Comparison of ENCODE assay signal across 8 mouse cellular contexts in the genomic region with DNA sequence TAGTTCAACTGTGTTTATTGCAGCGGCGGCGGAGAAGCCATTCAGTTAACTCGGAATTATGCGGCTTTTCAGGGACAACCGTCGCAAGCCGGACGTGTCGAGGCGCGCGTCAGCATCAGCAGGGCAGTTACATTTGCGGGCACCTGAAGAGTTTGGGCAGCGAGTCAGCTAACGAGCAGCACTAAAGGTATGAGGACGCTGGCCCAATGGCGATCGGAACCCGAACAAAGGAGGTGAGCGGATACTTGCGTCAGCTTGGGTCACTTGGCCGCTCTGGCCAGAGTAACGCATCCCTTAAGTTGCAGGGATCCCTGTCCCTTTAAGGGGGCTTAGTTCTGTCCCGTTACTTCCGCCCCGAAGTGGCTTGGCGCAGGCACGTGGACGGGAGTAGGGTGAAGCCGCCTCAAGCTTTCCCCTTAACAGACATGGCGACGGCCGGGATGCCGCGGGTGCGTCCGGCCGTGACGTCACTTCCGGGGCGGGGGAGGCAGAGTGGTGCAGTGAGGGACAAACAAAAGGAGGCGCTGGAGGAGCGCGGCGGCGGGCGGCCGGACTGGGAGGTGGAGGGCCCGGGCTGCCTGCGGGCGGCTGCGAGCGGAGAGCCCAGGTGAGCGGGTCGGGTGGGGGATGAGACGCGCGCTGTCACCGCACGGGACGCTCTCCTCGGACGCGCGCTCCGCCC. TPM values are rescaled to one million over a fixed set of nuclear protein-coding genes. Genes with fewer than 3 reads are reported as not detected.
A peak's percentile ranks its signal among the peaks of the same experiment; 100 is the strongest.
DNase-seq lines count a peak whose midpoint lies in the region; ATAC-seq and TF ChIP-seq lines count a peak whose summit lies in the region.

A gene (plus strand): TSS at position 517 of the 682 bp plus-strand sequence.

- DNase-seq in MEL (ENCODE audit: low read depth, low spot score), result peak; percentile 99
- DNase-seq in cerebellum, adult 2 months, result peak; percentile 100
- DNase-seq in forelimb bud, embryonic 11.5 days (ENCODE audit: low read depth, low spot score), result peak; percentile 98
- peak; percentile 96 for DNase-seq in layer of hippocampus, adult 9-10 months (ENCODE audit: low spot score)
- peak; percentile 96 for DNase-seq in ovary, postnatal 10 days (ENCODE audit: low spot score)
- DNase-seq in thymus, postnatal 10 days (ENCODE audit: low spot score in 2 of 2), result peak; percentile 99 to 100

- H3K27me3 ChIP-seq in MEL (ENCODE audit: control insufficient read depth in 1 of 2, insufficient read depth in 2 of 2, low read length in 2 of 2), result no peaks in the 10 kb centered on the region
- H3K27me3 ChIP-seq in cerebellum, adult 2 months (ENCODE audit: control insufficient read depth, insufficient read depth, low read length), result no peaks in the 10 kb centered on the region
- H3K27me3 ChIP-seq in lung, embryonic 16.5 days (ENCODE audit: control insufficient read depth, insufficient read depth, low read depth, low read length), result no peaks in the 10 kb centered on the region

- peak within 1 kb of the TSS; percentile 93 for H3K9ac ChIP-seq in MEL (ENCODE audit: control insufficient read depth, low read depth, low read length, poor library complexity, severe bottlenecking)
- H3K9ac ChIP-seq in lung, embryonic 16.5 days (ENCODE audit: low read length), result peak within 1 kb of the TSS; percentile 86

- TF ChIP-seq POLR2A in MEL (IDR thresholded peaks at IDR 0.05; ENCODE audit: control insufficient read depth in 1 of 2, insufficient read depth in 1 of 2, low read depth in 1 of 2, low read length in 2 of 2, poor library complexity in 1 of 2), result peak; percentile 80
- TF ChIP-seq POLR2A in cerebellum, adult 2 months (IDR thresholded peaks at IDR 0.05; ENCODE audit: borderline replicate concordance, insufficient read depth, low read length), result peak; percentile 62; the same call in 1 of the 2 replicates

- no peaks in the 10 kb centered on the region for H3K9me3 ChIP-seq in MEL (replicated peaks; ENCODE audit: insufficient read depth, low read length)
- no peaks in the 10 kb centered on the region for H3K9me3 ChIP-seq in lung, embryonic 16.5 days (ENCODE audit: control insufficient read depth, low read length)

- no peak for TF ChIP-seq RAD21 in MEL (IDR thresholded peaks at IDR 0.05; ENCODE audit: low read depth, low read length)

- H3K36me3 ChIP-seq in MEL (ENCODE audit: control insufficient read depth in 1 of 2, insufficient read depth in 2 of 2, low read length in 2 of 2), result peaks cover 2 to 11% of the 10 kb centered on the region in 2 experiments; a peak in 3 of 4 replicates
- H3K36me3 ChIP-seq in lung, embryonic 16.5 days (ENCODE audit: control insufficient read depth, insufficient read depth, low read length), result peaks cover 13% of the 10 kb centered on the region; the same call in 1 of the 2 replicates

- peak within 1 kb of the TSS; percentile 90 for H3K4me2 ChIP-seq in lung, embryonic 16.5 days (ENCODE audit: low read depth, low read length)

- peak within 1 kb of the TSS; percentile 69 for H3K27ac ChIP-seq in MEL (ENCODE audit: control insufficient read depth, low read depth, low read length)
- H3K27ac ChIP-seq in cerebellum, adult 2 months (ENCODE audit: insufficient read depth, low read length), result peak within 1 kb of the TSS; percentile 72
- H3K27ac ChIP-seq in lung, embryonic 16.5 days (ENCODE audit: low read length), result peak within 1 kb of the TSS; percentile 83

- peak; percentile 83 to 90 for ATAC-seq in hematopoietic stem cell, adult 5-6 weeks (replicated peaks in 1 of 2; ENCODE audit: insufficient read depth in 1 of 2, low FRiP score in 2 of 2, low TSS enrichment in 1 of 2, low read depth in 1 of 2, poor library complexity in 2 of 2, severe bottlenecking in 2 of 2)
- ATAC-seq in lung, embryonic 16.5 days (ENCODE audit: low read depth), result peak; percentile 97

- peaks cover 17% of the 10 kb centered on the region for H3K79me2 ChIP-seq in MEL (ENCODE audit: control insufficient read depth, insufficient read depth, low read length, poor library complexity)

- TF ChIP-seq CTCF in MEL (IDR thresholded peaks at IDR 0.05 in 2 of 3, conservative IDR thresholded peaks at IDR 0.05 in 1 of 3; ENCODE audit: control insufficient read depth in 1 of 3, insufficient read depth in 1 of 3, low read depth in 2 of 3, low read length in 3 of 3, poor library complexity in 1 of 3, severe bottlenecking in 1 of 3), result peak in 2 of 3 experiments; percentile 16 to 39; a peak in 4 of 6 replicates
- peak; percentile 24; the same call in 1 of the 2 replicates for TF ChIP-seq CTCF in cerebellum, adult 2 months (IDR thresholded peaks at IDR 0.05; ENCODE audit: borderline replicate concordance, insufficient read depth, low read depth, low read length)

- peaks cover 9 to 20% of the 10 kb centered on the region in 2 experiments for H3K4me1 ChIP-seq in MEL (ENCODE audit: control insufficient read depth in 1 of 2, insufficient read depth in 2 of 2, low read length in 2 of 2)
- H3K4me1 ChIP-seq in cerebellum, adult 2 months (ENCODE audit: control insufficient read depth, insufficient read depth, low read length), result peaks cover 27% of the 10 kb centered on the region
- H3K4me1 ChIP-seq in lung, embryonic 16.5 days (replicated peaks; ENCODE audit: control insufficient read depth, insufficient read depth, low read length), result peaks cover 21% of the 10 kb centered on the region

- peak within 1 kb of the TSS; percentile 83 to 97 for H3K4me3 ChIP-seq in MEL (ENCODE audit: control insufficient read depth in 1 of 2, insufficient read depth in 1 of 2, low read depth in 2 of 2, low read length in 2 of 2)
- H3K4me3 ChIP-seq in cerebellum, adult 2 months (replicated peaks; ENCODE audit: insufficient read depth, low read depth, low read length), result peak within 1 kb of the TSS; percentile 74
- peak within 1 kb of the TSS; percentile 93 for H3K4me3 ChIP-seq in lung, embryonic 16.5 days (ENCODE audit: low read length)

- TF ChIP-seq EP300 in MEL (IDR thresholded peaks at IDR 0.05; ENCODE audit: low read depth in 1 of 2, low read length in 2 of 2), result no peak; a peak in 1 of 4 replicates

- WGBS in cerebellum, adult 2 months, result under 1% methylated on average over 59 of the region's 67 CpGs
- WGBS in lung, embryonic 16.5 days, result under 1% methylated on average over 53 of the region's 67 CpGs

TF ChIP-seq in MEL, 35 proteins besides CTCF, POLR2A, EP300 and RAD21:
- TF ChIP-seq POLR2AphosphoS2 (IDR thresholded peaks at IDR 0.05; ENCODE audit: low read length), result peak; percentile 68; the same call in 1 of the 2 replicates
- TF ChIP-seq ETS1 (IDR thresholded peaks at IDR 0.05; ENCODE audit: low read depth, low read length), result peak; percentile 61; the same call in 1 of the 2 replicates
- peak; percentile 97 for TF ChIP-seq MAX (IDR thresholded peaks at IDR 0.05; ENCODE audit: low read length)
- peak; percentile 100 for TF ChIP-seq SIN3A (IDR thresholded peaks at IDR 0.05; ENCODE audit: low read length)
- peak; percentile 87 for TF ChIP-seq KAT2A (conservative IDR thresholded peaks at IDR 0.05; ENCODE audit: low read depth, low read length)
- TF ChIP-seq MYC (IDR thresholded peaks at IDR 0.05; ENCODE audit: low read depth, low read length), result peak; percentile 94
- TF ChIP-seq CHD1 (IDR thresholded peaks at IDR 0.05; ENCODE audit: low read depth, low read length), result no peak
- TF ChIP-seq MYB (IDR thresholded peaks at IDR 0.05; ENCODE audit: low read depth, low read length), result 0 out of 2 replicates have a peak, but pooled peaks have one; percentile 44
- peak; percentile 88 for TF ChIP-seq MAZ (IDR thresholded peaks at IDR 0.05; ENCODE audit: low read depth, low read length)
- TF ChIP-seq CHD2 (IDR thresholded peaks at IDR 0.05; ENCODE audit: low read length), result no peak
- TF ChIP-seq ZMIZ1 (IDR thresholded peaks at IDR 0.05; ENCODE audit: low read depth, low read length), result no peak; the same call in none of the 2 replicates
- no peak for TF ChIP-seq RCOR1 (IDR thresholded peaks at IDR 0.05; ENCODE audit: low read depth, low read length)
- TF ChIP-seq GABPA (IDR thresholded peaks at IDR 0.05; ENCODE audit: low read depth, low read length), result 0 out of 2 replicates have a peak, but pooled peaks have one; percentile 45
- no peak for TF ChIP-seq UBTF (IDR thresholded peaks at IDR 0.05; ENCODE audit: borderline replicate concordance, insufficient read depth, low read depth, low read length)
- TF ChIP-seq TBP (IDR thresholded peaks at IDR 0.05; ENCODE audit: low read depth, low read length), result peak; percentile 51; the same call in 1 of the 2 replicates
- TF ChIP-seq ZNF384 (IDR thresholded peaks at IDR 0.05; ENCODE audit: low read depth, low read length), result no peak
- peak; percentile 71; the same call in 1 of the 2 replicates for TF ChIP-seq TCF12 (IDR thresholded peaks at IDR 0.05; ENCODE audit: low read depth, low read length)
- peak; percentile 98 for TF ChIP-seq ELF1 (IDR thresholded peaks at IDR 0.05; ENCODE audit: low read depth, low read length)
- peak; percentile 62 for TF ChIP-seq NRF1 (IDR thresholded peaks at IDR 0.05; ENCODE audit: insufficient read depth, low read depth, low read length, poor library complexity, severe bottlenecking)
- TF ChIP-seq BHLHE40 (IDR thresholded peaks at IDR 0.05; ENCODE audit: borderline replicate concordance, low read depth, low read length), result peak; percentile 45; the same call in 1 of the 2 replicates
- TF ChIP-seq USF1 (IDR thresholded peaks at IDR 0.05; ENCODE audit: low read depth, low read length), result peak; percentile 97
- peak; percentile 81 for TF ChIP-seq NELFE (IDR thresholded peaks at IDR 0.05; ENCODE audit: low read depth, low read length)
- no peak for TF ChIP-seq MAFK (IDR thresholded peaks at IDR 0.05; ENCODE audit: borderline replicate concordance, low read depth, low read length)
- peak in 1 of 2 experiments; percentile 71; a peak in 2 of 4 replicates for TF ChIP-seq USF2 (IDR thresholded peaks at IDR 0.05; ENCODE audit: borderline replicate concordance in 1 of 2, insufficient read depth in 1 of 2, low read depth in 1 of 2, low read length in 2 of 2)
- TF ChIP-seq MXI1 (IDR thresholded peaks at IDR 0.05; ENCODE audit: low read depth, low read length), result peak; percentile 95
- no peak for TF ChIP-seq ZC3H11A (IDR thresholded peaks at IDR 0.05; ENCODE audit: low read depth, low read length)
- TF ChIP-seq HCFC1 (IDR thresholded peaks at IDR 0.05; ENCODE audit: low read depth, low read length), result peak; percentile 96
TF ChIP-seq in MEL: peak in this region for 19.

RNA-seq across cellular contexts. Expression of the gene that starts here (rescaled TPM):
- 7.2 and 8.3 TPM in 2 replicates for total RNA-seq in MEL (2012; rRNA removed)
- 1 to 10 TPM in 1 of 2 experiments, not detected in 1; 6.9 TPM for polyA plus RNA-seq in MEL (2012; ENCODE audit: insufficient read depth in 1 of 2, insufficient read length in 2 of 2, low read depth in 1 of 2, low replicate concordance in 2 of 2, missing spikeins in 1 of 2)
- 54.8 and 58.0 TPM in 2 replicates for polyA plus RNA-seq in cerebellum, adult 2 months (2012; rRNA removed)
- 11.3 and 15.3 TPM in 2 replicates for total RNA-seq in hematopoietic stem cell, adult 5-6 weeks (2017)
- polyA plus RNA-seq in lung, embryonic 16.5 days (2015; fragmentation: Nextera tagmentation; extraction: Ambion mirVana), result 41.9 and 42.0 TPM in 2 replicates

Comparison
In these comparisons a context has a peak if more than half of its experiments do, and no peak if none do; other contexts are left out.
1. Peak in every context shown above with its lines: DNase-seq, ATAC-seq, H3K4me3 ChIP-seq and H3K27ac ChIP-seq.